Mouse (Mus musculus): Measurements from ENCODE around the gene Cd300lb.
"Not testable (repeated sequence)": the region's sequence is repeated elsewhere in the genome, so short reads cannot be mapped to it uniquely, and the experiment has no call there.

Gene Cd300lb

DNA sequence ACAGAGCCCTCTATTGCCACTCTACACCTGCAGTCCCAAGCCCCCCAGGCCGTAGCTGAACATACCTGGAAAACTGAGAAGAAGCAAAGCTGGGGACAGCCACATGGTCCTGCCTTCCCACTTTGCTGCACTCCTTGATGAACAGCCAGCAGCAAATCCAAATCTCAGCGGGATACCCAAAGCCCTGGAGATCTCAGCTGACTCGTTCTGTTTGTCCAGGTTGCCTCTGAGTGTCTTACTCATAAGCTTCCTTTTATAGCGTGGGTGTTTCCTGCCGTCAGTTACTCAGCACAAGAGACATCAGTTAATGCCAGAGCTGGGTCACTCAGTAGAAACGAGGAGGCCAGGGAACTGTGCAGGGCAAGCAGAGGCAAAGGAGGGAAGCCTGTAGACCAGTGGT is at the start of gene Cd300lb:
Cd300lb (minus strand) TSS at position 243 of the 400 bp plus-strand sequence.
- DNase-seq (ENCODE audit: low spot score) = no peak

DNA sequence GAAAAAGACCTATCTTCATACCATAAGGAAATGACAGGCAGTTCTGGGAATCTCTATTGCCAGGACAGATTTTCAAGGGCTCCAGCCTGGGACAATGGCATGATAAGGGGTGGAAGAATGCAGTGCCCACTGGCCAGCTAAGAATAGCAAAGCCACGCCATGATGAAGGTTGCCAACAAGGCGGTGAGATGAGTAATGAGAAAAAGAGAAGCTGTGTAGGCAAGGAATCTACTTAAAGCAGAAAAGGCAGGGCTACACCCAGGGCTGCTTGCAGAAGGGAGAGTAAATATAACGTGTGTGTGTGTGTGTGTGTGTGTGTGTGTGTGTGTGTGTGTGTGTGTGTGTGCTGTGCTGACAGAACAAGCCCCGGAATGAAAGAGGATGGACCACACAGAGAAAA is 47.7 kb upstream of the Cd300lb start:
- DNase-seq (ENCODE audit: low spot score) = no peak

GRCm38 (mm10) chr11:114972726-114973125 is 38.5 kb upstream of the Cd300lb start:
- DNase-seq (ENCODE audit: low spot score) = no peak

DNA sequence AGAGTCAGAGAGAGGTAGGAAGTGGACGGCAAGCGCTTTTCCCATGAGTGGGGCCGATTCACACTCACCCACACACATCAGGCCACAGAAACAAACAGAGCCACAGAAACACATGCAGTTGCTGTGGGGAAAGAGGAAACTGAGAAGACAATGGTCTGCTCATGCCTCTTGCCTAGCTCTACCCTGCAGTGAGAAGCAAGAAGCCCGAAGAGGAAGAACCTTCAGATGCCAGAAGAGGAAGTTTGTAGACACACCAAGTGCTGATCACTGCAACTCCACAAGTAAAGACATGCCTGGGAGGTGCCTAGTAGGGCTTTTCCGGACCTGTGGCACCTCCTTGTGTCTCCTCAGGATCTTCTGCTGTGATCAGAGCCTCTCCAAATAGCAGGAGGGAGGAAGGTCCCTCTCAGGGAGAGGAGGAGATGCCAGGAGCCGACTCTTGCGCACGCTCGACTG is 34.6 kb upstream of the Cd300lb start, which contains the start of gene Cd300c:
Cd300c (minus strand) TSS at position 406 of the 456 bp plus-strand sequence.
- DNase-seq (ENCODE audit: low spot score) = no peak

GRCm38 (mm10) chr11:114965182-114965828 is 31.1 kb upstream of the Cd300lb start:
- DNase-seq (ENCODE audit: low spot score) = no peak

DNA sequence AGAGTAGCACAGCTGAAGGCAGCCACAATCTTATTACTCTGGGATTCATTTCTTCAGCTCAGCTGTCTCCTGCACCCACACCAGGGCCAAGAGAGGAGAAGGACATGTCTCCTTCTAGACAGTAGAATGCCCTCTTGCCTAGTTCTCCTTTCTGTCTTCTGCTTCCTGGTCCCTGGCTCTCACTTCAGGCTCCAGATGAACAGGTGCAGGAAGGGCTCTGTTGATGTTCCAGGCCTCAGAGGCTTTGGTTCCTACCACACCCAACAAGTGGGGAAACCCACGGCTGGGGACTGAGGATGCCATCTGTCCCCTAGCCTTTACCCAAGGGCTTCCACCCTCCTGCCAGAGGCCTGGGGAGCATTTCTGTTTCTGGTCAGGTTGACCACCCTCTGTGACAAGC is 26.2 kb upstream of the Cd300lb start:
- DNase-seq (ENCODE audit: low spot score) = no peak

GRCm38 (mm10) chr11:114933591-114933990 is 595 bp downstream of the Cd300lb start:
- no peak for DNase-seq (ENCODE audit: low spot score)

DNA sequence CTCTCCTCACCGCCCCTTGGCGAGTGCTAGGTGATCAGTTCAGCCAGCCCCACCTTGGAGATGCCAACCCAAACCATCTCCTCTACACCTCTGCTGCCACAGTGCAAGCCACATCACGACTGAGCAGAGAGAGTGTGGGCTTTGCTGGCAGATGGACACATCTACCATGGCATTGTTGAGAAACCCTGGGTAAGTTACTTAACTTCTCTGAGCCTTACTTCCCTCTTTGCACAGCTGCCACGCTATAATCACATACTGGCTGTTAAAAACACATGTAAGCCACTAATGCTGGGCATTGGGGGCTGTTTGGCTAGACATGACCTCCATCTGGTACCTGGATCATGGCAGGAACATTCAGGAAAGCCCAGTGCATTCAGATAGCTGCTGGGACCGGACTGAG is 3.1 kb downstream of the Cd300lb start:
- no peak for DNase-seq (ENCODE audit: low spot score)

GRCm38 (mm10) chr11:114929581-114929980 is 4.6 kb downstream of the Cd300lb start:
- DNase-seq (ENCODE audit: low spot score) = no peak

DNA sequence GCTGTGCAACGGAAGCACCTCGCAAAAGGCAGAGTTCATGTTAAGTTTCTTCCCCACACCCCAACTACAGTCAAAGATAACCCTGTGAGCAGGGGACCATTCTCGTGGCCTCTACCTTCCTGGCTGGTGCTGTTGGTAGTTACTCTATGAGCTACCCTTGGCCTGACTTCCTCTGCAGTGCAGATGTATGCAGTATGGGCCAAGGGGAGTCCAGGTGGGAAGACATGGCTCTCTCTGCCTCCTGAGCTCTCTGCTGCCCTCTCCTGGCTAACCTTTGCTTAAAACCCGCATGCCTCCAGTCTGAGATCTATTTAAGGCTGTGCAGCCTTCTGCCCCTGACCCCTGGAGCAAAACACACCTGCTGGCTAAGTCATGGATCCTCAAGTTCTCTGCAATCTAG is 10.2 kb downstream of the Cd300lb start:
- peak; percentile 19 for DNase-seq (ENCODE audit: low spot score)

- no peak for DNase-seq (ENCODE audit: low spot score)
Observed at GRCm38 (mm10) chr11:114922439-114922838, 11.7 kb downstream of the Cd300lb start.

- no peak for DNase-seq (ENCODE audit: low spot score)
Observed at GRCm38 (mm10) chr11:114917120-114917519, 17.1 kb downstream of the Cd300lb start.

DNA sequence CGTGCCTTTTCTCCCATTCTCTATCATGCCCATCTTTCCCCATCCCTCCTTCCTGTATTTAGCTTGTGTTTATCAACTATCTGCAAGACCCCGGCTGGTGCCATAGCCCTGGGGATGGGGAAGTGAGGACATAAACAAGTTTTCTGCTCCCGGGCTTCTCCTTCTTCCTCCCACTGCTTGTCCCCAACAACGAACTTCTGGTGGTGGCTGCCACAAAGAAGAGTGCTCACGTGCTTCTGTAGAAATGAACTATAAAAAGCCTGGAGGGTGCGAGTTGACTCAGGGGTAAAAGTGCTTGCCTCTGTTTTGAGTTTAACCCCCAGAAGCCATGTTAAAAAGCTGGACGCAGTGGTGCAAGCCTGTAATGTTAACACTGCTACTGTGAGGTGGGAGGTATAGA is 19.2 kb downstream of the Cd300lb start:
- DNase-seq (ENCODE audit: low spot score) = no peak

DNA sequence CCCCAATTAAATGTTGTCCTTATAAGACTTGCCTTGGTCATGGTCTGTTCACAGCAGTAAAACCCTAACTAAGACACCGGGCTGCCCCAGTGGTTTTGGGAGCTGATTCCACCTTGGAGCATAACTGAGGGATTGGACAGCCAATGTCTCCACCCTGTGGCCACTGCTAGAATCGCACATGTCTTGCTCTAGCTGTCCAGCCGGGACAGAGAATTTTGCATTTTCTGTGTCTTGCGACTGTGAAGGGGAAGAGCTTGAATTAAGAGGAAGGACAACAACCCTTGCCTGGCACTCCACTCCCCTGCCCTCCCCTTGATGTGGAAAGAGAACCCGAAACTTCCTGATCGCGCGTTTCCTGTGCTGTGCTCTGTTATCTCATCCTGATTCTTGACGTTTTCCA is 21.3 kb downstream of the Cd300lb start:
- DNase-seq (ENCODE audit: low spot score) = peak; percentile 56

- DNase-seq (ENCODE audit: low spot score) = not testable (repeated sequence)
Observed at GRCm38 (mm10) chr11:114909538-114909937, 24.6 kb downstream of the Cd300lb start.

- DNase-seq (ENCODE audit: low spot score) = no peak
Observed at GRCm38 (mm10) chr11:114908086-114908485, 26.1 kb downstream of the Cd300lb start.

GRCm38 (mm10) chr11:114907567-114907966 is 26.6 kb downstream of the Cd300lb start:
- DNase-seq (ENCODE audit: low spot score) = no peak

DNA sequence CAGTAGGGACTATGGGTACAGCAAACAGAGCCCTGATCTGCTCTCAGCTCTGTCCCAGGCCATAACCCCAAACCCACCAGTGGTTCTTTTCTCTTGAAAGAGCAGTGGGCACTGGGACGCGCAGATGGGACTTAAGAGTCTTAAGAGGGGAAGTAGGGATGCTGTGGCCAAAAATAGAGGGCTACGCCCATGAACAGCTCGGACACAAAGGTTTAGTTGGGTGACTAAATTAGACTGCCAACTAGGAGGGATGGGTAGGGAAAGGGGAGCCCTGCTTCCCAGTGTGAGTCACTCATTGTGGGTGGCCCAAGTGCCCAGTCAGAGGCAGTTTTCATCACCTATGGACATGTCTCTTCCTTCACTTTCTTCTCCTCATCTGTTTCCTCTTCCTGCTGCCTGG is 31.0 kb downstream of the Cd300lb start:
- no peak for DNase-seq (ENCODE audit: low spot score)

- no peak for DNase-seq (ENCODE audit: low spot score)
Observed at GRCm38 (mm10) chr11:114898026-114898425, 36.2 kb downstream of the Cd300lb start.

DNA sequence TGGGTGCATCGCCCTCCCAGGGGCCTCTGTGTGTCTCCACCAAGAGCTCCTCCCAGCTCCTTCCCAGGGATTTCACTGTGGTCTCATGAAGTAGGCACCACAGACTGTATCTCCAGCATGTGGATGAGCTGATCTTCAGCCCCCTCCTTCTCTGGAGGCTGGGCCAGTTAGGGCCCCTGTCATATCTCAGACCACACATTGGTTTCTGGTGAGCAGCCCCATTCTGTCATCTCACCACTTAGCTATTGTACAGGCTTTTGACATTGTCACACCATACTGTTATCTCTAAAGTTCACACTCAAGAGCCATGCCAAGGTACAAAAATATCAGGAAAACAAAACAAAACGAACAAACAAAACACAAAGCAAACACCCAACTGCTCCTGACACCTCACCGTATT is 38.1 kb downstream of the Cd300lb start:
- DNase-seq (ENCODE audit: low spot score) = no peak

DNA sequence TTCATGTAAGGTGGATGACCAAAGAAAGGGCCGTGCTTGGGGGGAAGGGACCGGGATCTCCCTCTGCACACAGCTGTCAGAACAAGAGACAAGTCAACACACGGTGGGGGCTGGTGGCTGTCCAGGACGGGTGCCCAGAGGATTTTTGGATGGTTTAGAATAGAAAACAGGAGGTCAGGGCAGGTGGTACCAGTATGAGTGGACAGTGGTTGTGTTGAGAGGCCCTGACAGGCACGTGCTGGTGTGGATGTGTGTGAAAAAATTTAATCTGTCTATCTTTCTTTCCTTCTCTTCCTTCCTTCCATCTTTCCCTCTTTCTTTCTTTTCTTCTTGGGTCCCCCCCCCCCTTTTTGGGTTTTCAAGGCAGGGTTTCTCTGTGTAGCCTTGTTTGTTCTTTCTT is 43.6 kb downstream of the Cd300lb start:
- no peak for DNase-seq (ENCODE audit: low spot score)

GRCm38 (mm10) chr11:114889991-114890518 is 44.1 kb downstream of the Cd300lb start, which contains the start of gene Cd300a:
Cd300a (plus strand) TSS chr11:114890041.
- DNase-seq (ENCODE audit: low spot score) = no peak

- no peak for DNase-seq (ENCODE audit: low spot score)
Observed at GRCm38 (mm10) chr11:114884380-114885100, 49.6 kb downstream of the Cd300lb start.
